Mouse (Mus musculus): ENCODE measurements around the gene Atp2b1. TPM values are rescaled to one million over a fixed set of nuclear protein-coding genes. Genes with fewer than 3 reads are reported as not detected.

Gene Atp2b1
- polyA plus RNA-seq, 1 experiment from 2014 or later: 76.4 TPM

- Histone ChIP-seq H3K4me2 (no peak overlapping the region), H3K36me3 (ENCODE audit: control insufficient read depth, insufficient read depth, low read length) (no peaks in the 10 kb centered on the region), H3K4me1 (ENCODE audit: control insufficient read depth, insufficient read depth, low read length) (no peaks in the 10 kb centered on the region), H3K27me3 (ENCODE audit: control insufficient read depth, insufficient read depth, low read length) (no peaks in the 10 kb centered on the region), H3K9me3 (ENCODE audit: control insufficient read depth, low read length) (no peaks in the 10 kb centered on the region), H3K27ac (ENCODE audit: low read depth, low read length) (no peak overlapping the region), H3K4me3 (ENCODE audit: low read depth, low read length) (no peak overlapping the region), H3K9ac (ENCODE audit: low read length) (no peak overlapping the region)
- DNase-seq (ENCODE audit: low spot score, missing footprints) (peak; percentile 54), ATAC-seq (ENCODE audit: low FRiP score) (no peak)
- whole genome bisulfite sequencing: 89% methylated on average over 7 of the region's 7 CpGs
Observed at GRCm38 (mm10) chr10:99050093-99050492, 135.9 kb downstream of the Atp2b1 start.

GRCm38 (mm10) chr10:99053111-99053510, 138.9 kb downstream of the Atp2b1 start:
- Histone ChIP-seq H3K4me2 (no peak overlapping the region), H3K9me3 (ENCODE audit: control insufficient read depth, low read length) (no peaks in the 10 kb centered on the region), H3K27me3 (ENCODE audit: control insufficient read depth, insufficient read depth, low read length) (no peaks in the 10 kb centered on the region), H3K9ac (ENCODE audit: low read length) (no peak overlapping the region), H3K4me1 (ENCODE audit: control insufficient read depth, insufficient read depth, low read length) (no peaks in the 10 kb centered on the region), H3K27ac (ENCODE audit: low read depth, low read length) (no peak overlapping the region), H3K36me3 (ENCODE audit: control insufficient read depth, insufficient read depth, low read length) (no peaks in the 10 kb centered on the region), H3K4me3 (ENCODE audit: low read depth, low read length) (no peak overlapping the region)
- peak; percentile 51 for DNase-seq (ENCODE audit: low spot score, missing footprints)
- ATAC-seq (ENCODE audit: low FRiP score): no peak

GRCm38 (mm10) chr10:99060588-99060987, 146.4 kb downstream of the Atp2b1 start:
- H3K27ac ChIP-seq (ENCODE audit: low read depth, low read length): no peak overlapping the region
- no peaks in the 10 kb centered on the region for H3K4me1 ChIP-seq (ENCODE audit: control insufficient read depth, insufficient read depth, low read length)
- DNase-seq (ENCODE audit: low spot score, missing footprints): peak; percentile 47
- no peak overlapping the region for H3K4me3 ChIP-seq (ENCODE audit: low read depth, low read length)
- H3K9ac ChIP-seq (ENCODE audit: low read length): no peak overlapping the region
- no peak for ATAC-seq (ENCODE audit: low FRiP score)
- no peaks in the 10 kb centered on the region for H3K27me3 ChIP-seq (ENCODE audit: control insufficient read depth, insufficient read depth, low read length)
- H3K9me3 ChIP-seq (ENCODE audit: control insufficient read depth, low read length): no peaks in the 10 kb centered on the region
- H3K4me2 ChIP-seq: no peak overlapping the region
- H3K36me3 ChIP-seq (ENCODE audit: control insufficient read depth, insufficient read depth, low read length): no peaks in the 10 kb centered on the region
- 91% methylated on average over 7 of the region's 7 CpGs for WGBS

GRCm38 (mm10) chr10:99061418-99061817, 147.2 kb downstream of the Atp2b1 start:
- DNase-seq (ENCODE audit: low spot score, missing footprints): peak; percentile 54
- WGBS: 96% methylated on average over 10 of the region's 10 CpGs
- Histone ChIP-seq H3K4me3 (ENCODE audit: low read depth, low read length) (no peak overlapping the region), H3K4me1 (ENCODE audit: control insufficient read depth, insufficient read depth, low read length) (no peaks in the 10 kb centered on the region), H3K4me2 (no peak overlapping the region), H3K27ac (ENCODE audit: low read depth, low read length) (no peak overlapping the region), H3K27me3 (ENCODE audit: control insufficient read depth, insufficient read depth, low read length) (no peaks in the 10 kb centered on the region), H3K9me3 (ENCODE audit: control insufficient read depth, low read length) (no peaks in the 10 kb centered on the region), H3K36me3 (ENCODE audit: control insufficient read depth, insufficient read depth, low read length) (no peaks in the 10 kb centered on the region), H3K9ac (ENCODE audit: low read length) (no peak overlapping the region)
- ATAC-seq (ENCODE audit: low FRiP score): no peak

GRCm38 (mm10) chr10:99062546-99062945, 148.3 kb downstream of the Atp2b1 start:
- Histone ChIP-seq H3K4me3 (ENCODE audit: low read depth, low read length) (no peak overlapping the region), H3K4me2 (no peak overlapping the region), H3K27ac (ENCODE audit: low read depth, low read length) (no peak overlapping the region), H3K27me3 (ENCODE audit: control insufficient read depth, insufficient read depth, low read length) (no peaks in the 10 kb centered on the region), H3K9ac (ENCODE audit: low read length) (no peak overlapping the region), H3K9me3 (ENCODE audit: control insufficient read depth, low read length) (no peaks in the 10 kb centered on the region), H3K36me3 (ENCODE audit: control insufficient read depth, insufficient read depth, low read length) (no peaks in the 10 kb centered on the region), H3K4me1 (ENCODE audit: control insufficient read depth, insufficient read depth, low read length) (no peaks in the 10 kb centered on the region)
- peak; percentile 57 for DNase-seq (ENCODE audit: low spot score, missing footprints)
- no peak for ATAC-seq (ENCODE audit: low FRiP score)
- 81% methylated on average over 5 of the region's 5 CpGs for WGBS

Other genes starting within 250 kb of the Atp2b1 start
- gene Poc1b, start 192.6 kb downstream of the Atp2b1 start, polyA plus RNA-seq (2014; fragmentation: Nextera tagmentation; extraction: Ambion mirVana): 37.2 and 38.6 TPM in 2 replicates
- 3.3 and 4.3 TPM in 2 replicates for gene Galnt4, start 193.8 kb downstream of the Atp2b1 start, polyA plus RNA-seq (2014; fragmentation: Nextera tagmentation; extraction: Ambion mirVana)
- gene Phxr2, start 211.9 kb downstream of the Atp2b1 start, polyA plus RNA-seq (2014; fragmentation: Nextera tagmentation; extraction: Ambion mirVana): 0.14 TPM in 1 of 2 replicates, not detected in the other

Data from midbrain, embryonic 11.5 days (tissue).